Mouse (Mus musculus) liver (tissue): ENCODE measurements at regions not wholly inside any gene's neighbourhood (a gene's known extent, or its start where the extent isn't known, plus 50 kb on each side); places are given as distances from the start of the nearest gene placed in this dataset.

Experiments
- DNase-seq: peaks from one replicate; pipeline ENCODE4 v3.0.0-alpha.2; 2020; ENCODE audit warnings: mixed read lengths

GRCm38 (mm10) chr13:56350705-56351400 lies 54.5 kb upstream of the Cxcl14 start:
- no peak for DNase-seq

DNA sequence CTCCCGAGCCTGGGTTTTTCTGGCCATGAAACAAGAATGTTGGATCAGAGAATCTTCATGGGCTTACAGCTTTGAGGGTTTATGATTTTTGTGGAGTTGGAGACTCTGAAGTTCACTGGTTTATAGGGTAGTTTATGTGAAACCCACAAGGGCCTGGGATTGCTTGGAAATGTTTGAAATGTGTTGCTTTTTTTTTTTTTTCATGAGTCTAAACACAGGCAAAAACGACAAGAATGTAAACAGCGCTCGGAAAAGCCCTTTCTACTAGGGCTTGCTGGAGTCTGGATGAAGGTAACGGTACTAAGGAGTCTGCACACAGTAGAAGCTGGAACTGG lies 55.0 kb upstream of the Cxcl14 start:
- DNase-seq, result no peak

DNA sequence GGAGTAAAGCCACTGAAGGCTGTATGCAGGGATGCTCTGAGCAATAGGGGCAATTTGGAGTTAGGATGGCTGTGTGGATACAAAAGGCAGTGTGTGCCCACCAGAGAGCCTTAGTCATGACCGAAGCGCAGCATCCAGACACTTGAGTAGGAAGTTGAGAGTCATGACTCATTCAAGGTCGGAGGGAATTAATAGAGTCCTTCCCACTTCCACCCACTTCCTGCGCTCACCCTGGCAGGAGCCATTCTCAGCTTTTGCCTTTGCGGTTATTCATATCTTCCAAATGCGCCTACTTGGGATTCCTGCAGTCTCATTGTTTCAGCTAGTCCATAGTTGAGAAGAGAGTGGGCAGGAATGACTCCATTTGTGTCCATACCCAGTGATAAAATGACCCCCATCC lies 56.1 kb upstream of the Cxcl14 start:
- no peak for DNase-seq

GRCm38 (mm10) chr13:56352839-56353605 lies 56.7 kb upstream of the Cxcl14 start:
- DNase-seq, result no peak

- DNase-seq, result no peak
These were observed 57.6 kb upstream of the Cxcl14 start for GRCm38 (mm10) chr13:56353921-56354320.

- no peak for DNase-seq
These were observed 58.3 kb upstream of the Cxcl14 start for GRCm38 (mm10) chr13:56354630-56355029.

DNA sequence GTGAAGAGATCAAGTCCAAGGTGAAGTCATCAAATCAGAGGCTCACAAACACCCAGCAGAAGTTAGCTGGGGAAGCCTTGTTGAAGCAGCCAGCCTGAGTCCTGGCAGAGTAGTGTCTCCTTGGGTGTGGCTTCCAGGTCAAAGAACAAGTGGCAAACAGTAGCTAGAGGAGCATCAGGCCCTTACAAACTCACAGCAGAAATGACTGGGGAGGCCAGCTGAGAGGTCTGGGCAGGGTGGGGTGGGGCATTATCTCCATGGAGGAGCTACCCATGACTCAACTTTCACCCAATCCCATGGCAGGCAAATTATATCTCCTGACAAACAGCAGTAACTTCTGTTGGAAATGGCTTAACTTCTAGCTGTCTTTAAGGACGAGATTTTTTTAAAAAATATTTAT lies 60.6 kb upstream of the Cxcl14 start:
- DNase-seq, result peak; percentile 21

DNA sequence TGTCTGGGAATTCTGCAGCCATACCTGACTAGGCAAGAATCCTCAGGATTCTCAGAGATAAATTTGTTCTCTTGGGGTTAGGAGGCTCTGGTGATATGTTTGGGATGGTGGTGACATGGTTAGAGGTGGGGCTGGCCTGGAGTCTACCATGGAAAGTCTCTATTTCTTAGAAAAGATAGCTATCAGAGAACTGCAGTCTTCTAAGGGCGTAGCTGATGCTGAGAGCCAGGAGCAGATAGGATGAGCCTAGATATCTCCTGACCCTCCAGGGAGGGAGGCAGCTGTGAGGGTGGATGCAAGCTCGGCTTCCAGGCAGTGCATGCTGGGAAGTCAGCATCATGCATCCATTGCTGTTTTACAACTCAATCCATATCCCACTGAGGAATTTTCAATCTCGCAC lies 61.6 kb upstream of the Cxcl14 start:
- peak; percentile 24 for DNase-seq

DNA sequence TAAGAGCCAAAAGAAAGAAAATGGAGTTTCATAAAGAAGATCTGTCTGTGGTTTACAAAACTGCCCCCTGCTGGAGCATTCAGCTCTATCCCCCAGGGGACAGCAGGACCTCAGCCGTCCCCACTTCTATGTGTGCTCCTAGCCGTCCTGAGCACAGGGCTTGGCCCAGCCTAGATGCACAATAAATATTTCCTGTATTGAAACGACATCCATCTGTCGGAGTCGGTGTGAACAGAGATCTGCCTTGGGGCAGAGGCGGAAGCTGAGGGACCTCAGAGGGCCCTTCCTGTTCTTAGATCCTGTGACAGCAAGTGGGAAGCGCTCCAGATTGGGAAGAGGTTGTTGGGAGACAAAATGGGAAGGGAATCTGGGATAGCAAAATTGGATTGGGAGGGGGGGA lies 62.5 kb upstream of the Cxcl14 start:
- DNase-seq, result no peak

DNA sequence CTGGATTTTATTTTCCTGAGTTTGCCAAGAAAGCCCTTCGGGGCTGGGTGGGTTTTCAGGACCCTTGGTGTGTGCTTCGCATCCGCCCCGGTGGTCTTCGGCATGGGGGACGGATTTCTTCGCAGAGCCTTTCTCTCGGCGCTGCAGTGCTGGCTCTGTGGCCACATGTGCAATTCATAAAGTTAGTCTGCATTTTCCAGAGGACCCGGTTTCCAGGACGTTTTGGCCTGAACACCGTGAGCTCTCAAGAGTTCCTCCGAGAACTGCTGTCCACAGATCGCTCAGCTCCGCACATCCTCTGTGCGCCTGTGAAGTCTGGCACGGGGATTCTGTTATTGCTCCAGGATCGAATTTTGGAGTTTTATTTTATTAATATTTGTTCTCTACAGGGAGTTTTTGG lies 63.2 kb upstream of the Cxcl14 start:
- DNase-seq, result no peak

GRCm38 (mm10) chr13:56360803-56361202 lies 64.5 kb upstream of the Cxcl14 start:
- DNase-seq, result no peak

DNA sequence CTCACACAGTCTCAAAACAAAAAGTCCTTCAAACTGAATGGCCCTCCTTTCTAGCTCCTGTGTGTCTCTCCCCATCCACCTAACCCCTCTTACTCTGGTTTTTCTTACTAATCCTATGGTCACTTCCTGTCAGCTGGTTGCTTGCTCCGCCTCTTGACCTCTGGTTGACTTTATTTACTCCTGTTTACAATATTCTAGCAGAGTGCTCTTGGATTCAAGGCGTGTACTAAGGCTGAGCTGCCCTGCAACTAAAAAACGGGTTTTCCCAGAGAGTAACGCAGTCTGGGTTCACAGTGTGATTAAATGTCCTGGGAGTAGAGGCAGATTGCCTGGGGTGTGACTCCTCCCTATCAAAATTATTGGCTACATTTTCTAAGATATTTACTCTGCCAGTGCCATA lies 64.2 kb upstream of the Gm3045 start:
- DNase-seq, result no peak

DNA sequence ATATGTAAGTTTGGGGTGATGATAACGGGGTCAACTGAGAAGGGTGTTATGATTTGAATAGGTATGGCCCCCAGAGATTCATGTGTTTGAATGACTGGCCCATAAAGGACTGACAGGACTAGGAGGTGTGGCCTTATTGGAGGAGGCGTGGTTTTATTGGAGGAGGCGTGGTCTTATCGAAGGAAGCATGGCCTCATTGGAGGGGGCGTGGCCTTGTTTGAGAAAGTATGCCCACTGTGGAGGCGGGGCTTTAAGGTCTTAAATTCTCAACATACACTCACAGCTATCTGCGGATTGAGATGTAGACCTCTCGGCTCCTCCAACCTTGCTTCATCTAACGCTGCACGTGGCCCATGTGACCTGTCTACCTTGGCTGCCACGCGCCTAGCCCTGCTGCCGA lies 63.7 kb upstream of the Gm3045 start:
- DNase-seq, result peak; percentile 42

DNA sequence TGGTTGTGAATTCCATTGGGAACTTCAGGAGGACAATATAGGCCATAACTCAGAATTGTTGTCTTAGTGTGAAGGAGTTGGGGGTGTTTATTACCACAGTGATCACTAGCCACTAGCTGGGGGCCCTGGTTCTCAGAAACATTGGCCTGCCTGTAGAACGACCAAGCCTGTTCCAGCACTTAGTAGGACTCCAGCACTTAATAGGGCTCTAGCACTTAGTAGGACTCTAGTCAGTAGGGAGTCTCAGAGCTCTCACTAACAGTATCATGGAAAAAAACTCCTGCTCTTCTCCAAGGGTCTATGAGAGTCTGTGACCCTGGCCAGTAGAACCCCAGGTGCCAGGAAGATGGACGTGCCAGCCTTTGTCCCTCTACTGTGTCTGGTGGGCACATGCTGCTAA lies 56.8 kb upstream of the Gm3045 start:
- DNase-seq, result no peak

DNA sequence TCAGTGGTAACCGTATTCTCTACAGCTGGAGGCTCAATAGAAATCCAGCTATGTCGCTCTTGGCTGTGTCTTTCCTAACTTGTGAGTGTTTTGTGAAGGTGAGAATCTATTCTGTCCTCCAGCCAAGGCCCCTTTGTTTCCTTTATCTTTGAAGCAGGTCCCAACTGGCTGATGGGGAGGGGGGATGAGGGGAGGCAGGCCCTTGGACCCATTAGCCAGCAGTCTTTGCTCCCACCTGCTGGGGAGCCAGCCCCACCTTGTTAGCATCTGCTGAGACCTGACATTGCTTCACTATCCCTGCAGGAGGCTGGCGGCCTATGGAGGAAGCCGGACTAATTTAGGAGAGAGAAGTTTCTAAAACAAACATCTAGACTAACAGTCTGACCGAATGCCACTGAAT lies 55.0 kb upstream of the Gm3045 start:
- DNase-seq, result no peak

GRCm38 (mm10) chr13:56372003-56372725 lies 54.2 kb upstream of the Gm3045 start:
- no peak for DNase-seq

DNA sequence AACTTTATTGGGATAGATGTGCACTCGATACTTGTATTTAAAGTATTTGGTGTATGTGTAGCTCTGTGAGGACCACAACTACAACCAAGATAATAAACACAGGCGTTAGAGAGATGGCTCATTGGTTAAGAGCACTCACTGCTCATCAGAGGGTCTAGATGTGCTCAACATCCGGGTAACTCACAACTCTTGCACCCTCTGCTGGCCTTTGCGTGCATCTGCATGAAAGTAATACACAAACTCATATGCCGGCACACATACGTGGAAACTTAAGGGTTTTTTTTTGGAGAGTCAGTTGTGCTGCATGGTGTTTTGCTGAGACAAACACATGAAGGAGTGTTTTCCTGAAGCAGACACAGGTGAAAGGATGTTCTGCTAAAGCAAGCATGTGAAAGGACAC lies 53.7 kb upstream of the Gm3045 start:
- no peak for DNase-seq
